Mouse (Mus musculus): ENCODE data around the gene Opn3. TPM values are rescaled to one million over a fixed set of nuclear protein-coding genes. Genes with fewer than 3 reads are reported as not detected.
A peak's percentile ranks its signal among the peaks of the same experiment; 100 is the strongest.

Gene Opn3
- polyA plus RNA-seq, 1 experiment from 2014 or later = 15.0 TPM

DNA sequence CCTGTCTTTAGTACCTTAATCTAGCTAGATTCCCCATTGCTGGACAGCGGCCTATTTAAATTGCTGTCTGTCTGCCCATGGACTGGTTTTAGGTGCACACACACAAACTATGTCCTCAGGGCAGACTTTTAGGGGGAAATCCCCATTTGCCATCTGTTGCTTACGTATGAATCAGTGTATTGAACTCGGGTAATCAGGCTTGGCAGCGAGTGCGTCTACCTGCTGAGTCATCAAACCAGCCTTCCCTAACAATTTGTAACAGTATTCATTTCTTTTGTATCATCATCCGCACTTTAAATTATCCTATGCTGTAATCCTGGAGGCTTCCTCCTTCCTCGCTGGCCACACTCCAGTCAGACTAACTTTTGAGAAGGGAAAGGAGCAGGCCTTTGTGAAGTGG lies 22.5 kb downstream of the Opn3 start:
- Histone ChIP-seq H3K27me3 (ENCODE audit: control insufficient read depth, insufficient read depth, low read length) (no peaks in the 10 kb centered on the region), H3K4me3 (ENCODE audit: low read depth, low read length) (no peak overlapping the region), H3K9ac (ENCODE audit: low read length) (no peak overlapping the region), H3K4me1 (ENCODE audit: control insufficient read depth, insufficient read depth, low read length) (no peaks in the 10 kb centered on the region), H3K27ac (ENCODE audit: low read depth, low read length) (no peak overlapping the region), H3K9me3 (ENCODE audit: control insufficient read depth, low read length) (no peaks in the 10 kb centered on the region), H3K4me2 (no peak overlapping the region), H3K36me3 (ENCODE audit: control insufficient read depth, insufficient read depth, low read length) (no peaks in the 10 kb centered on the region)
- 85% methylated on average over 7 of the region's 7 CpGs for WGBS
- DNase-seq (ENCODE audit: low spot score, missing footprints) (peak; percentile 41), ATAC-seq (ENCODE audit: low FRiP score) (no peak)

GRCm38 (mm10) chr1:175669456-175669855 lies 23.1 kb downstream of the Opn3 start:
- whole genome bisulfite sequencing = 94% methylated on average over 3 of the region's 3 CpGs
- H3K9me3 ChIP-seq (ENCODE audit: control insufficient read depth, low read length) = no peaks in the 10 kb centered on the region
- ATAC-seq (ENCODE audit: low FRiP score) = no peak
- H3K4me2 ChIP-seq = no peak overlapping the region
- no peak for DNase-seq (ENCODE audit: low spot score, missing footprints)
- H3K4me1 ChIP-seq (ENCODE audit: control insufficient read depth, insufficient read depth, low read length) = no peaks in the 10 kb centered on the region
- H3K27ac ChIP-seq (ENCODE audit: low read depth, low read length) = no peak overlapping the region
- no peaks in the 10 kb centered on the region for H3K27me3 ChIP-seq (ENCODE audit: control insufficient read depth, insufficient read depth, low read length)
- no peak overlapping the region for H3K9ac ChIP-seq (ENCODE audit: low read length)
- H3K36me3 ChIP-seq (ENCODE audit: control insufficient read depth, insufficient read depth, low read length) = no peaks in the 10 kb centered on the region
- H3K4me3 ChIP-seq (ENCODE audit: low read depth, low read length) = no peak overlapping the region

GRCm38 (mm10) chr1:175668666-175669405 lies 23.7 kb downstream of the Opn3 start:
- WGBS = 82% methylated on average over 5 of the region's 5 CpGs
- Histone ChIP-seq H3K9ac (ENCODE audit: low read length) (no peak overlapping the region), H3K36me3 (ENCODE audit: control insufficient read depth, insufficient read depth, low read length) (no peaks in the 10 kb centered on the region), H3K4me1 (ENCODE audit: control insufficient read depth, insufficient read depth, low read length) (no peaks in the 10 kb centered on the region), H3K27ac (ENCODE audit: low read depth, low read length) (no peak overlapping the region), H3K4me2 (no peak overlapping the region), H3K9me3 (ENCODE audit: control insufficient read depth, low read length) (no peaks in the 10 kb centered on the region), H3K4me3 (ENCODE audit: low read depth, low read length) (no peak overlapping the region), H3K27me3 (ENCODE audit: control insufficient read depth, insufficient read depth, low read length) (no peaks in the 10 kb centered on the region)
- peak; percentile 85 for DNase-seq (ENCODE audit: low spot score, missing footprints)
- ATAC-seq (ENCODE audit: low FRiP score) = peak; percentile 63

DNA sequence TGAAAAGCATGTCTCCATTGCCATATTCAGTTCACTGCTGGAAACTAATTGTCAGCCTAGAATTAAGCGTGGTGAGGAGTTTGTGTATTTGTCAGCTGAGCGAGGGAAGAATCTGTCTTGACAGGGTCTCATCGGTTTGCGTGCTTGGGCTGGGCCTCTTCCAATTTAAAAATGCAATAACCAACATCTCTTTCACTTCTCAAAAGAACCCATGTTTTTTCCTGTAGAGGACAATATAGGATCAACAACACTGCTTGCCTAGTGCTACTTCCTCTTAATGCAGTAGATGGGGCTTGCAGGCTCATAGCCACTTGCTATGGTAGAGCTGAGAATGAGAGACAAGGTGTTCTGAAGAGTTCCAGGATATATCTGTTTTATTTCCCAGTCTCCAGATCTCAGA lies 32.7 kb downstream of the Opn3 start:
- Histone ChIP-seq H3K27ac (ENCODE audit: low read depth, low read length) (no peak overlapping the region), H3K36me3 (ENCODE audit: control insufficient read depth, insufficient read depth, low read length) (no peaks in the 10 kb centered on the region), H3K27me3 (ENCODE audit: control insufficient read depth, insufficient read depth, low read length) (no peaks in the 10 kb centered on the region), H3K4me2 (no peak overlapping the region), H3K9me3 (ENCODE audit: control insufficient read depth, low read length) (no peaks in the 10 kb centered on the region), H3K9ac (ENCODE audit: low read length) (no peak overlapping the region), H3K4me3 (ENCODE audit: low read depth, low read length) (no peak overlapping the region), H3K4me1 (ENCODE audit: control insufficient read depth, insufficient read depth, low read length) (no peaks in the 10 kb centered on the region)
- WGBS = 85% methylated on average over 4 of the region's 4 CpGs
- DNase-seq (ENCODE audit: low spot score, missing footprints) (no peak), ATAC-seq (ENCODE audit: low FRiP score) (no peak)

- DNase-seq (ENCODE audit: low spot score, missing footprints) (no peak), ATAC-seq (ENCODE audit: low FRiP score) (no peak)
- no peak overlapping the region for H3K4me2 ChIP-seq
- no peaks in the 10 kb centered on the region for H3K27me3 ChIP-seq (ENCODE audit: control insufficient read depth, insufficient read depth, low read length)
- no peak overlapping the region for H3K4me3 ChIP-seq (ENCODE audit: low read depth, low read length)
- H3K4me1 ChIP-seq (ENCODE audit: control insufficient read depth, insufficient read depth, low read length) = no peaks in the 10 kb centered on the region
- no peaks in the 10 kb centered on the region for H3K9me3 ChIP-seq (ENCODE audit: control insufficient read depth, low read length)
- 95% methylated on average over 4 of the region's 4 CpGs for WGBS
- H3K9ac ChIP-seq (ENCODE audit: low read length) = no peak overlapping the region
- H3K27ac ChIP-seq (ENCODE audit: low read depth, low read length) = no peak overlapping the region
- no peaks in the 10 kb centered on the region for H3K36me3 ChIP-seq (ENCODE audit: control insufficient read depth, insufficient read depth, low read length)
These were observed 44.0 kb downstream of the Opn3 start for GRCm38 (mm10) chr1:175648615-175649014.

DNA sequence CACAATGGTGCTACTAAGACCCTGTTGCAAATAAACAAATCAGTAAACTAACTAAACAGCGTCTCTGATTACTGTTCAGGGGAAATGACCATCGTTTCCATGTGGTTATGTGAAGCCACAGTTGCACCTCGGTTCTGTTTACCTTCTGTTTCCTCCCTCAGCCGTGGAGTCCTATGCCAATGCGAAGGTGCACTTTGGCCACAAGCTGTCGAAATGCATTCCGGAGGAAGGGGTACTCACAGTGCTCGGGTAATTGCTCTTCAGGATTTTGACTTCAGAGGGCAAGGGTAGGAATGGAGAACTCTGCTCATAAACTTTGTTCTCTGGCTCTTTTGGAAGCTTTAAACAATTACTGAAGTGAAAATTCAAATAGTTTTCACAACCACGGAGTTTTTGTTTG lies 45.6 kb downstream of the Opn3 start:
- Histone ChIP-seq H3K27ac (ENCODE audit: low read depth, low read length) (no peak overlapping the region), H3K9me3 (ENCODE audit: control insufficient read depth, low read length) (no peaks in the 10 kb centered on the region), H3K4me1 (ENCODE audit: control insufficient read depth, insufficient read depth, low read length) (no peaks in the 10 kb centered on the region), H3K9ac (ENCODE audit: low read length) (no peak overlapping the region), H3K4me3 (ENCODE audit: low read depth, low read length) (no peak overlapping the region), H3K36me3 (ENCODE audit: control insufficient read depth, insufficient read depth, low read length) (no peaks in the 10 kb centered on the region), H3K27me3 (ENCODE audit: control insufficient read depth, insufficient read depth, low read length) (no peaks in the 10 kb centered on the region), H3K4me2 (no peak overlapping the region)
- no peak for DNase-seq (ENCODE audit: low spot score, missing footprints)
- ATAC-seq (ENCODE audit: low FRiP score) = no peak
- WGBS = 90% methylated on average over 9 of the region's 9 CpGs

DNA sequence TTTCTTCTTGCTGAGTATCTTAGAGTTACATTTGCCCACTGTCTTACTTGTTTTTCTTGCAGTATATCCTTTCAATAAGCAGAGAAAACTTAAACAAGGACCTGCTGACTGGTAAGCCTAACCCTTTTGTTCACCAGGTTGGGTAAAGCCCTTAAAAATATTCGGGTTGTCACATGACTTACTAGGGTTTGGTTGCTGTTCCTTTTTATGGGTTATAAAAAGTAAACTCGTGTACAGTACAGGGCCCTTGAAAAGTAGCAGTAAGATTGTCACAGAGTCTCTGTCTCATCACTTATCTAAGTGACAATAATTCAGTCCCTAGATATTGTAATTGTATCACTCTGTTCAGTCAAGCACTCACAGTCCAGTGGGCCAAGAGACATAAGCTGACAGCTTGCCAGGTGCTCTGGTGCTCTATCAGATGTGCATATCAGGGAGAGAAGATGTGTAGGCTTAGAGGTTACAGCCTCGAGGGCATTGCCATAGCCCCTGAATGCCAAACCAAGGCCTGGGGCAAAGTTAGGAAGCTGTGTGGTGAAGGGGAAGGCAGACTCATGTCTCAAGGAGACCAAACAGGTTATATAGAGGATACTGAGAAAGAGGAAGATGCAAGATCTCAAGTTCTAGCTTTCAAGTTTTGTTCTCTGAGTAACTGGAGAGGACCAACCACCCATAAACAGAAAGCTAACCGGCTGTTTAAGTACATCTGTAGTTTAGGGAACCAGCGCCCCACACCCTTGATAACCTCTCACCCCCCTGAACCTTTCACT lies 48.9 kb downstream of the Opn3 start:
- Histone ChIP-seq H3K4me1 (ENCODE audit: control insufficient read depth, insufficient read depth, low read length) (no peaks in the 10 kb centered on the region), H3K4me2 (no peak overlapping the region), H3K27me3 (ENCODE audit: control insufficient read depth, insufficient read depth, low read length) (no peaks in the 10 kb centered on the region), H3K9me3 (ENCODE audit: control insufficient read depth, low read length) (no peaks in the 10 kb centered on the region), H3K27ac (ENCODE audit: low read depth, low read length) (no peak overlapping the region), H3K36me3 (ENCODE audit: control insufficient read depth, insufficient read depth, low read length) (no peaks in the 10 kb centered on the region), H3K4me3 (ENCODE audit: low read depth, low read length) (no peak overlapping the region), H3K9ac (ENCODE audit: low read length) (no peak overlapping the region)
- DNase-seq (ENCODE audit: low spot score, missing footprints) = no peak
- WGBS = 79% methylated on average over 5 of the region's 5 CpGs
- no peak for ATAC-seq (ENCODE audit: low FRiP score)

DNA sequence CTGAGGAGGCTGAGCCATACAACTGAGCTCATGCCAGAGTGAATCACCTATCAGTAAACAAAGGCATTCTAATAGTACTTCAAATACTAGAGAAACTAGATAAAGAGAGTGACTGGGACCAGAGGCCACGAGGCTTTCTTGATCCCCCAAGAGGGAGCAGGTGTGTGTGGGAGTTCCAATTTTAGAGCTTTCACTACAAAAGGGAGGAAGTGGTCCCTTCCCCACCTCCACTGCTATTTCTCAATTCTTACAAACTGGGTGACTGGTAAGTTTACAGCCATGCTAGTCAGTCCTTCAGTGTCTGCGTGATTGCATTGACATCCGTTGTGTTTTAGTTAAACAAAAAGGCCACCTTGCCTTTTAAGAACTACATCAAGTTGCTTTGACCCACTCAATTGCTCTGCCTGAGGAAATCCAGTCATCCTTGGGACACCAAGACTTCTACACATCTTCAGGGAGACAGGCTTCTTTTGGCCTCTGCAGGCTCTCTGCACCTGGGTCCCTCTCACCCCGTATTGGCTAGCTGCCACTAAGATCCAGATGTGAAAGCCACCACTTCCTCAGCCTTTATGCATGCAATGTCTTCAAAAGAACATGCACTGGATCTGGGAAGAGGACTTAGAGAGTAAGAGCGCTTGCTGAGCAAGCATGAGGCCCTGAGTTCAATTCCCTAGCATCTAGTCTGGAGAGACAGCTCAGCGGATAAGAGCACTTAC lies 52.0 kb downstream of the Opn3 start:
- H3K27me3 ChIP-seq (ENCODE audit: control insufficient read depth, insufficient read depth, low read length) = no peaks in the 10 kb centered on the region
- 81% methylated on average over 6 of the region's 6 CpGs for WGBS

DNA sequence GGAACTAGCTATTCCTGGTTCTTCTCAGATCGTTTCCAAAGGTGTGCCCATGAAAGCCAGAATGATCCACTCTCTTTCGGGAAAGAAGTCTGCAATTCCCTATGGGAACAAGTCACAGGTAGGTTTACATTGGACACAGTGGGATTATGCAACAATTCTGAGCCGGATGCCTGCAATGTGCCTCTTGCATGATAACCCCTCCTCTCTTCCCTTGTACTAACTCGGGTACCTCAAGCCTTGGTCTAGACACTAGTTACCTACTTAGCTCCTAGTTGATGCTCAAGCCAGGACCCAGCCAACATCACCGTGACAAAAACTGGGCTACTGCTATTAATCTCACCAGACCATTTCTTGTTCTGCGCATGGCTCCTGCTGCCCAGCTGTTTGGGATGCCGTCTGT lies 53.5 kb downstream of the Opn3 start:
- Histone ChIP-seq H3K36me3 (ENCODE audit: control insufficient read depth, insufficient read depth, low read length) (no peaks in the 10 kb centered on the region), H3K4me2 (no peak overlapping the region), H3K27me3 (ENCODE audit: control insufficient read depth, insufficient read depth, low read length) (no peaks in the 10 kb centered on the region), H3K4me3 (ENCODE audit: low read depth, low read length) (no peak overlapping the region), H3K9me3 (ENCODE audit: control insufficient read depth, low read length) (no peaks in the 10 kb centered on the region), H3K9ac (ENCODE audit: low read length) (no peak overlapping the region), H3K4me1 (ENCODE audit: control insufficient read depth, insufficient read depth, low read length) (no peaks in the 10 kb centered on the region), H3K27ac (ENCODE audit: low read depth, low read length) (no peak overlapping the region)
- WGBS = 92% methylated on average over 7 of the region's 7 CpGs
- ATAC-seq (ENCODE audit: low FRiP score) = no peak
- no peak for DNase-seq (ENCODE audit: low spot score, missing footprints)

More for the DNA sequence above, 52.0 kb downstream of the Opn3 start:
- no peak overlapping the region for H3K4me3 ChIP-seq (ENCODE audit: low read depth, low read length)
- ATAC-seq (ENCODE audit: low FRiP score) (no peak), DNase-seq (ENCODE audit: low spot score, missing footprints) (no peak)
- no peaks in the 10 kb centered on the region for H3K9me3 ChIP-seq (ENCODE audit: control insufficient read depth, low read length)
- H3K36me3 ChIP-seq (ENCODE audit: control insufficient read depth, insufficient read depth, low read length) = no peaks in the 10 kb centered on the region
- H3K4me2 ChIP-seq = no peak overlapping the region
- H3K9ac ChIP-seq (ENCODE audit: low read length) = no peak overlapping the region
- no peaks in the 10 kb centered on the region for H3K4me1 ChIP-seq (ENCODE audit: control insufficient read depth, insufficient read depth, low read length)
- H3K27ac ChIP-seq (ENCODE audit: low read depth, low read length) = no peak overlapping the region
